Mouse (Mus musculus) forelimb bud, embryonic 11.5 days (tissue): ENCODE data around the gene Rbp7.
"Not testable (repeated sequence)": the region's sequence is repeated elsewhere in the genome, so short reads cannot be mapped to it uniquely, and the experiment has no call there.

Experiments used
- DNase-seq: peaks from one replicate; pipeline ENCODE4 v3.0.0-alpha.2; 2012; ENCODE audit warnings: low read depth, low spot score

Rbp7 gene

GRCm38 (mm10) chr4:149457163-149457562 is 2.4 kb upstream of the Rbp7 start:
- DNase-seq: not testable (repeated sequence)

DNA sequence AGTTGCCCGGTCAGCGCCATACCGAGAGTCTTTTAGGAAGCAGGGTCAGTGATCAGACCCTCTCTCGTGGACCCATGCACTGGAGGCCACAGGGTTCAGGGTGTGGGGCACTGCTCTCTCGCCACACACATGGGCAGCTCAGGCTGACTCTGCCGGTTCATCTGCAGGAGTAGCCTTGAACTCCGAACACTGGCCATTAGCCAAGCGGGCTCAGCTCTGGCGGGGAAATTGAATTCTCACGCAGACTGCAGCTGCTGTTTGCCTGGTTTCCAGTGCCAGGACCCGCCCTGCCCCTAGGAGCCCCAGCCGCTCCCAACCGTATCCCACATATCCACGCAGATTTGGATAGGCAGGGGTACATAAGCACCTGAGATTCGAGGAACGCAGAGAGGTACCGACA is 515 bp downstream of the Rbp7 start:
- no peak for DNase-seq

GRCm38 (mm10) chr4:149453656-149454055 is 1.1 kb downstream of the Rbp7 start:
- DNase-seq: peak; percentile 43

DNA sequence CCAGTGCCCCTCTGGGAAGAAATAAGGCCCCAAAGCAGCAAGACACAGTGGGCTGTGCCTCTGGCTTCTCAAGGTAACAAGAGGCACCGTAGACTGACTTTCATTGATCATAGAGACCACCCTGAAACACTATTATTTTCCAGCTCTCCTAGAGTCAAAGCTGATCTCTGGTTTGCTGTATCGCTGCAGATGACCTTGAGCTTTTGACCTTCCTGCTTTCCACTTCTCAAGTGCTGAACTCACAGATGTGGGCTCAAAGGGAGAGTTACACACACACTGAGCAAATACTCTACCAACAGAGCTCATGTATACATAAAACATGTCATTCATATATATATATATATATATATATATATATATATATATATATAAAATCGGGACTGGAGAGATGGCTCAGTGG is 4.1 kb downstream of the Rbp7 start:
- DNase-seq: no peak

DNA sequence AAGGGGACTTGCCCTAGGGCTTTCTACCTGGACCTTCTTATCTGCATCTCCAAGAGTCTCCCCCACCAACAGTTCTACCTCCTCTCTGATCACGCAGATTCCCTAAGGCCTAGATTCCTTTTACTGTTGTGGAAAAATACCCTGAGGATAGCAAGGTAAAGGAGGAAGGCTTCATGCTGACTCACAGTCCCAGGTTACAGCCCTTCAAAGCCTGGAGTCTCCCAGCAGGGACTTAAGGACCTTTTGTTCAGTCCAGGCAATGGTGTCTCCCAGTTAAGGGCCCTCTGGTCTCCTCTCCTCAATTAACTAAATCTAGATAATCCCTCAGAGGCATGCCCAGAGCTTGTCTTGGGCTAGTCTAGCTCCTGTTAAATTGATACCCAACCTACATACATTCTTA is 8.5 kb downstream of the Rbp7 start:
- no peak for DNase-seq

GRCm38 (mm10) chr4:149445868-149446267 is 8.9 kb downstream of the Rbp7 start:
- DNase-seq: peak; percentile 72

DNA sequence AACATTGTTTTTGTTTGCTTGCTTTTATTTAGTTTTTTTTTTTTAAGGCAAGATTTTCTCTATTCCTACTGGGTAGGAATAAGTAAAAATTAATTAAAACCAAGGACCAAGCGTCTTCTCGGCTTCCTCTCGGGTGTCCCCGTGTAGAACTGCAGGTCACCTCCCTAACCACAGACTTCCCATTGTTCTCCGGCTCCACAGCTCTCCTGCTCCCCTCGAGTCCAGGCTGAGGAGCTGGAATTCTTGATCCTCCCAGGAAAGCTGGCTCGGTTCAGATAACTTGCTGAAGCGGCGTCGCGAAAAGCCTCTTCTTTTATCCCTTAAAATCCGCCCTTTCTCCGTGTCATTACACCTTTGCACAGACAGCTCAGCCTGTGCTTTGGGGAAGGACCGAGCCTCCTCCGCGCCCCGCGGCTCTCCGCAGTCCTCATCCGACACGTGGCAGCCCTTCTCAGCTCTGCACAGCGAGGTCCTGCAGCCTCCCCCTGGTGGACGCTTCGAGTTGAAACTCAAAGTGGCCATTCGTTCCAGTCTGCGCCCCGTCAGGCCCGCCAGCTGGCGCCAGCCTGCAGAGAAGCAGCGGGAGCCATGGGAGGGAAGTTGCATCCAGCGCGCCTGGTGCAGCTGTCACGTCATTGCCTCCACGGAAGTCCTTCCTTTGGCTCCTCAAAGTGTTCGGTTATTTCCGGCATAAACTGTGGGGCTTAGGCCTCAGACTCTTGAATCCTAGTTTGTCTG is 9.6 kb downstream of the Rbp7 start:
- DNase-seq: peak; percentile 97

GRCm38 (mm10) chr4:149444465-149444864 is 10.3 kb downstream of the Rbp7 start:
- no peak for DNase-seq

- DNase-seq: no peak
Observed at GRCm38 (mm10) chr4:149442436-149442835, 12.3 kb downstream of the Rbp7 start.

DNA sequence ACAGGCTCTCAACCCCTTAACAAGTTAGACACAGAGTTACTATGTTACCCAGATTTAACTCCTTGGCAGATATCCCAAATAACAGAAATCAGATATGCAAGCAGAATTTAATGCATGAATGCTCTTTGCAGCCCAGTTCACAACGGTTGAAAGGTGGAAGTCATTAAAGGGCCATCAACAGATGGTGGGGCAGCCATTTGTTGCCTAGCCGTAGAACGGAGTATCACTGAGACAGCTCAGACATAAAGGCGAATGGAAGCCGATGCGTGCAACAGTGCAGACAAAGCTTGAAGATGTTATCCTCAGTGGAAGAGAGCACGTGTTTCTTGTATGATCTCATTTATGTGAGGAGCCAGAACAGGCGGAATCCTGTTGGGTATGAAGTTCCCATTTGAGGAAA is 14.2 kb downstream of the Rbp7 start:
- DNase-seq: no peak

- DNase-seq: not testable (repeated sequence)
Observed at GRCm38 (mm10) chr4:149431887-149432286, 22.9 kb downstream of the Rbp7 start.

DNA sequence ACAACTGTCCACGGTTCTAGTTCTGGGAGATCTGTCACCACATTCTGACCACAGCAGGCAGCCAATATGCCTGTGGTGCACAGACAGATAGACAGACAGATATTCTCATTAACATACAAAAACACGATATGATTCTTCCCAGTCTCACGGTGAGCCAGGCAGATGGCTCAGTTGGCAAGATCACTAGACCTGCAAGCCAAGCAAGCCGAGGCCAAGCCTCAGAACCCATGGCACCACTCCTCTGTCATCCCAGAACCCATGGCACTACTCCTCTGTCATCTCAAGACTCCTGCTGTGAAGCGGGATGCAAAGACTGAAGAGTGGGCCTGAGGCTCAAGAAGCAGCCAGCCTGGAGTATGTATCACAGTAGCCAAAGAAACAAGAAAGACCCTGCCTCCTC is 25.2 kb downstream of the Rbp7 start:
- DNase-seq: no peak

DNA sequence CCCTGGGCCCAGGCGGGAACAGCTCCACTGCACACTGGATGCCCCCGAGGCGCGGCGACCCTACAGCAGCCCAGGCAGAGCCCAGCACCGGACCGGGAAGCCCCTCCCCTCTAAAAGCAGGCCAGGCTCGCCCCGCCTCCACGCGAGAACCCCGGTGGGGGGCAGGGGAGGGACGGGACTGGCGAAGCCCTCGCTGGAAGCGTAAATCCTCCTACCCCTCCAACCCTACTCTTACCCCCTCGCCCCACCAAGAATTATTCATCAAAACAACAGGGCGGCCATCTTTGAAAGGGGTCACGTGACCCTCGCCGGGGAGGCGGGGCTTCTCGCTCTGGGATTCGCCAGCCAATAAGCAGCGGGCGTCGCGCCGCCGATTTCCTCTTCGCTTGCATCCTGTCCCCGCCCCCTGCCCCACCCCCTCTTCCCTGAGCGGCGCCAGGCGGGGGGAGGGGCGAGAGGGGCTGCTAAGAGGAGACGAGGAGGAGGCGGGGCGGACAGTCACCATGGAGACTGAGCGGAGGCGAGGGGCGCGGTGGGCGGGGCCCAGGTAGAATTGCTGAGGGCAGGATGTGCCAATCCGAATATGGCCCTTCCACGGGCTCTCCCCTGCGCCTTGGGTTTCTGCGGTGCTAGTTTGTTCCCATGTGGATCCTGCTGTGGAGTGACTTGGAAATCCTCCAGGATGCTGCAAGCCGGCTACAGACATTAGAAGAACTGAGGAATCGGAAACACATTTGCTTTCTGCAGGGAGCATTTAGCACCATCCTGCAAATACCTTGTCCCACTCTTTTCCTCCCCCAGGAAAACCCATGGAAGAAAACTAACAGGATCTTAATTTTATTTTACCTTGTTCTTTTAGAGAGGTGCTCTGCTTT is 28.2 kb downstream of the Rbp7 start, which contains the start of gene Ube4b:
Gene Ube4b (minus strand): TSS at position 425 of the 875 bp plus-strand sequence.
- peak; percentile 98 for DNase-seq

GRCm38 (mm10) chr4:149425801-149426292 is 28.9 kb downstream of the Rbp7 start:
- DNase-seq: no peak

- no peak for DNase-seq
Observed at GRCm38 (mm10) chr4:149424755-149425154, 30.0 kb downstream of the Rbp7 start.

DNA sequence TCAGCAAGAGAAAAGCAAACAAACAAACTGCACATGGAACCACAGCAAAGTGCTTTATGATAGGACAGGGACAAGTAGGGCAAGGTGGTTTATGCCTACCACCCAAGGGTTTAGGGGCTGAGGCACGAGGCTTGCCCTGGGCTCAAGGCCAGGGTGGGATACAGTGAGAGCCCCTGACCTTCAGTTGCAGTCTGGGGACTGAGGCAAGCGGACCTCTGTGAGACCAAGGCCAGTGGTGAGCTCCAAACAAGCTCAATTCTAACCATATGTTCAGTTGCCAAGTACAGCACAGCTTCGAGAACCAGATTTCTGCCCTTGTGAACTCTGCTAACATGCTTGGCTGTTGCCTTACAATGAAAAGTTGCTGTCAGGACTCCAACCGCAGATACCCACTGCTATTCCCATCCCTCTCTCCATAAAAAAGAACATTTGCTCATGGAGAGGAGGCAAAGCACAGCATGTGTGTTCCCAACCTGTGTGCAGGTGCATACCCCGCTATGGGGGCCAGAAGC is 36.9 kb downstream of the Rbp7 start:
- no peak for DNase-seq

GRCm38 (mm10) chr4:149416986-149417385 is 37.8 kb downstream of the Rbp7 start:
- no peak for DNase-seq

- no peak for DNase-seq
Observed at GRCm38 (mm10) chr4:149416417-149416816, 38.4 kb downstream of the Rbp7 start.

DNA sequence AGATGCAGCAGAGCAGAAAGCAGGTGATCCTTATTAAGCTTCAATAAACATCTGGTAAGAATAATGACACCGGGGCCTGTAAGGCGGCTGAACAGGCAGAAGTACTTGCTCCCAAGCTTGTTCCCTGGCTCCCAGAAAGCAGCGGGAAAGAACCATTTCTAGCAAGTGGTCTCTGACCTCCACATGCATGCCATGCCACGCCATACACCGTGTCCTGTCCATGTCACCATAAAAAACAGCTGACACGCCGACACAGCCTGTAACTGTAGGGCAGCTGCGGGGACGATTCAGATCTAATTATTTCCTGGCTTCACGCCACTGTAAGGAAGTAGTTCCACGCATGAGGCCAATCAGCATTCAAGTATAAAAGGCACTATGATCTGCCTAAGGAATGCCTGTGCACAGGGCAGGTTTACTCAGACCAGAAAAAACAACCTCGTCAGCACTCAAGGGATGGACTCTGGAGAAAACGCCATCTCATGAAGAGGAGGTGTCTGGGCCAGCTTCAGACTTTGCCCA is 39.1 kb downstream of the Rbp7 start:
- peak; percentile 63 for DNase-seq

GRCm38 (mm10) chr4:149414259-149414658 is 40.5 kb downstream of the Rbp7 start:
- no peak for DNase-seq

DNA sequence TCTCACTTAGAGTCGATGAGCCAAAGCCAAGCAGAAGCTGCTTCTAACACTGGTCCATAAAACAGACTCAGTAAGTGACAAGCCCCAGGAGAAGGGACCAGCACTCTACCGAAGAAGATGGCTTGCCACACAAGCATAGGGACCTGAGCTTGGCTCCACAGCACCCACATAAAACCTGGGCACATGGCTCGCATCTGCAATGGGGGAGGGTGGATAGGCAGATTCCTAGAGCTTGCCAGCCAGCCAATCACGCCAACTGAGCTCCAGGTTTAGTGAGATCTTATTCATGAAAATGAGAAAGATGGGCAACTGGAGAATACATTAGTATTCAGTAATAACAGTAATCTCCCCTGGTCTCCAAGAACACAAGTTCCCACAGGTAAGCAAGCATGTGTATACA is 45.0 kb downstream of the Rbp7 start:
- no peak for DNase-seq

- no peak for DNase-seq
Observed at GRCm38 (mm10) chr4:149408331-149408730, 46.4 kb downstream of the Rbp7 start.
